Mouse (Mus musculus) cerebellum, adult 2 months (tissue): ENCODE data around the gene Fancd2. TPM values are rescaled to one million over a fixed set of nuclear protein-coding genes. Genes with fewer than 3 reads are reported as not detected.

Experiments used
- DNase-seq, 2 experiments: peaks; one replicate each; pipeline ENCODE4 v3.0.0; 2021
- H3K27ac ChIP-seq: fragments of 200-500 bp; 2 replicates; pipeline ENCODE4 v1.5.1; 2012; ENCODE audit warnings: low read length, control low read depth, inconsistent platforms; ENCODE audit not compliant: insufficient read depth
- H3K27me3 ChIP-seq: fragments of 200-500 bp; 2 replicates; pipeline ENCODE4 v1.6.1; 2012; ENCODE audit warnings: inconsistent platforms, mild to moderate bottlenecking, low read length, moderate library complexity; ENCODE audit not compliant: control insufficient read depth, insufficient read depth
- H3K4me1 ChIP-seq: fragments of 200-500 bp; 2 replicates; pipeline ENCODE4 v1.6.1; 2011; ENCODE audit warnings: low read length; ENCODE audit not compliant: control insufficient read depth, insufficient read depth
- H3K4me3 ChIP-seq: fragments of 200-500 bp; replicated peaks from 2 replicates; pipeline ENCODE3; 2011; ENCODE audit warnings: mild to moderate bottlenecking, low read depth, low read length, control low read depth; ENCODE audit not compliant: insufficient read depth
- CTCF ChIP-seq: fragments of 200-500 bp; IDR thresholded peaks from 2 replicates; pipeline ENCODE4 v1.5.1; 2011; ENCODE audit warnings: low read depth, mild to moderate bottlenecking, control low read depth, low read length, moderate library complexity, borderline replicate concordance; ENCODE audit not compliant: insufficient read depth
- POLR2A ChIP-seq: fragments of 200-500 bp; IDR thresholded peaks from 2 replicates; pipeline ENCODE4 v1.6.1; 2011; ENCODE audit warnings: low read length, control low read depth, borderline replicate concordance; ENCODE audit not compliant: insufficient read depth
- WGBS: fragments of 180-500 bp; shearing (Covaris S2); methylation state at CpG from one replicate; pipeline ENCODE4 v1.1.7; 2018; 5-methylcytosine and 5-hydroxymethylcytosine counted together
- polyA plus RNA-seq: library from polyadenylated mRNA; depleted of rRNA; stranded (reverse); fragments of >200 nt; gene quantifications from 2 replicates; pipeline ENCODE4 v1.2.3, GENCODE M21; 2012

The Fancd2 gene
- polyA plus RNA-seq, 1 experiment = 0.34 TPM

DNA sequence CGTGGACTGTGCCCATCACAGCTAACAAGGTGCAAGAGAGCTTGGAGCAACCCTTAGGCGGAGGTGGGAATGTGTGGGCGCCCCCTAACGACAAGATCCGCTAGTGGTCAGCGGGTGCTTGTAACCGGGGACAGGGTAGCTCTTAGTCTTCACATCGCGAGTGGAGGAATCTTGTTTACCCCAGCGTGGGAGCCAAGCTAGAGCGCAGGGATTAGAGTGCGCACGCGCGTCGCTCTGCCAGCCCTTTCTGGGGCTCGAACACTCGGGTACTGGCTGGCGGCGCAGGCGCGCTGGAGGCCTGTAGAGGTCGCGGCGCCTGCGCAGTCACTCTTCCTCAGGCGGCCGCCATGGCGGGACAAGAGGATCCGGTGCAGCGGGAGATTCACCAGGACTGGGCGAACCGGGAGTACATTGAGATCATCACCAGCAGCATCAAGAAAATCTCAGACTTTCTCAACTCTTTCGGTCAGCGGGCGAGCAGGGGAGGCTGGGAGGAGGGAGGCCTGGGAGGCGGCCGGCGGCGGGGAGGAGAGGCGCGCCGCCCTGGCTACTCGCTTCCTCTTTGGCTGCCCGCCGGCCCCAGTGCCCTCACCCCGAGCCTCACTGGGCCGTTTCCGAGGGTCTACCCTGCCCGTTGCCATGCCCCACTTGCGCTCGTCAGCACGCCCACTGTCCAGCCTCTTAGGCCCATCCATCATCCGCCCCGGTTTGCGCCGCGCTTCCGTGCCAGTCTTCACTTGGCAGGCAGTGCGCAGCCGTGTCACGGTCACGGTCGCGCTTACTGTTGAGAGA lies 73.1 kb downstream of the Fancd2 start, which contains the start of gene Brk1:
TSS of gene Brk1 (plus strand) at position 341 of the 792 bp plus-strand sequence.
- Histone ChIP-seq H3K27me3 (no peaks in the 10 kb centered on the region), H3K4me3 (peak within 1 kb of the TSS; percentile 79), H3K27ac (peak within 1 kb of the TSS; percentile 61), H3K4me1 (peaks cover 2% of the 10 kb centered on the region)
- DNase-seq = peak; percentile 92 to 93
- TF ChIP-seq CTCF (peak; percentile 57; the same call in 1 of the 2 replicates), POLR2A (peak; percentile 78)
- under 1% methylated on average over 62 of the region's 65 CpGs for WGBS

GRCm38 (mm10) chr6:113605224-113605545 lies 73.7 kb downstream of the Fancd2 start:
- no peaks in the 10 kb centered on the region for H3K27me3 ChIP-seq
- peak overlapping the region; percentile 61 for H3K27ac ChIP-seq
- peak overlapping the region; percentile 79 for H3K4me3 ChIP-seq
- no peak for TF ChIP-seq POLR2A
- no peak for TF ChIP-seq CTCF
- 2% methylated on average over 10 of the region's 10 CpGs for WGBS
- no peak for DNase-seq
- peaks cover 2% of the 10 kb centered on the region for H3K4me1 ChIP-seq

DNA sequence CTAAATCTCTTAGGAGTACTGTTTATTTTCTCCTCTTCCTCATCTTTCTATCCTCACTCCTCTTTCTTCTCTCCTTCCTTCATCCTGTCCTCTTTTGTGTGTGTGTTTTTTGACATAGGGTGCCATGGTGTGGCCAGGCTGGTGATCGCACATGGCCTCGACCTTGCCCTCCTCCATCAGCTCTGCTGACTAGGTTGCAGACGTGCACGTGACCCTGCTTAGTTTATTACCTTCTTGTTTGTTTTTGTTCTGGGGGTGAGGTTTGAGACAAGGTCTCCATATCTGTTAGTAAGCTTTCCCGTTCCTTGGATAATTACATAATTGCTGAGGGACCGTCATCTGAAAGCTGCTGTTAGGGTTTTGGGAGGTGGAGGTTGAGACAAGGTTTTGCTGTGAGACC lies 77.4 kb downstream of the Fancd2 start:
- no peak for DNase-seq
- Histone ChIP-seq H3K27me3 (no peaks in the 10 kb centered on the region), H3K27ac (no peak overlapping the region), H3K4me3 (no peak overlapping the region), H3K4me1 (peaks cover 2% of the 10 kb centered on the region)
- TF ChIP-seq POLR2A = no peak
- WGBS = 78% methylated on average over 6 of the region's 6 CpGs

- 81% methylated on average over 7 of the region's 7 CpGs for WGBS
- no peak overlapping the region for H3K27ac ChIP-seq
- peaks cover 2% of the 10 kb centered on the region for H3K4me1 ChIP-seq
- no peak for DNase-seq
- no peaks in the 10 kb centered on the region for H3K27me3 ChIP-seq
- TF ChIP-seq POLR2A = no peak
- TF ChIP-seq CTCF = no peak
- no peak overlapping the region for H3K4me3 ChIP-seq
Measured at GRCm38 (mm10) chr6:113609293-113609692, 77.8 kb downstream of the Fancd2 start.

- no peak for DNase-seq
- H3K27ac ChIP-seq = no peak overlapping the region
- H3K4me3 ChIP-seq = no peak overlapping the region
- H3K4me1 ChIP-seq = no peaks in the 10 kb centered on the region; the same call in 1 of the 2 replicates
- H3K27me3 ChIP-seq = no peaks in the 10 kb centered on the region
- 78% methylated on average over 8 of the region's 8 CpGs for WGBS
- TF ChIP-seq CTCF = no peak
- TF ChIP-seq POLR2A = no peak
Measured at GRCm38 (mm10) chr6:113612258-113612969, 80.9 kb downstream of the Fancd2 start.

- no peak overlapping the region for H3K4me3 ChIP-seq
- 94% methylated on average over 7 of the region's 7 CpGs for WGBS
- no peak for DNase-seq
- no peaks in the 10 kb centered on the region; the same call in 1 of the 2 replicates for H3K4me1 ChIP-seq
- no peak overlapping the region for H3K27ac ChIP-seq
- H3K27me3 ChIP-seq = no peaks in the 10 kb centered on the region
- TF ChIP-seq POLR2A (no peak), CTCF (no peak)
Measured at GRCm38 (mm10) chr6:113614152-113614551, 82.7 kb downstream of the Fancd2 start.

GRCm38 (mm10) chr6:113614997-113615396 lies 83.5 kb downstream of the Fancd2 start:
- TF ChIP-seq POLR2A (no peak), CTCF (no peak)
- Histone ChIP-seq H3K27ac (no peak overlapping the region), H3K4me3 (no peak overlapping the region), H3K4me1 (no peaks in the 10 kb centered on the region; the same call in 1 of the 2 replicates), H3K27me3 (no peaks in the 10 kb centered on the region)
- 94% methylated on average over 8 of the region's 8 CpGs for WGBS
- no peak for DNase-seq

- Histone ChIP-seq H3K4me3 (no peak overlapping the region), H3K4me1 (no peaks in the 10 kb centered on the region; the same call in 1 of the 2 replicates), H3K27me3 (no peaks in the 10 kb centered on the region), H3K27ac (no peak overlapping the region)
- no peak for DNase-seq
- TF ChIP-seq CTCF (no peak), POLR2A (no peak)
- WGBS = 95% methylated on average over 4 of the region's 4 CpGs
Measured at GRCm38 (mm10) chr6:113615489-113615888, 84.0 kb downstream of the Fancd2 start.

GRCm38 (mm10) chr6:113623386-113623785 lies 91.9 kb downstream of the Fancd2 start:
- H3K27ac ChIP-seq = no peak overlapping the region
- no peak for DNase-seq
- WGBS = 55% methylated on average over 5 of the region's 5 CpGs
- H3K27me3 ChIP-seq = no peaks in the 10 kb centered on the region
- H3K4me1 ChIP-seq = no peaks in the 10 kb centered on the region
- H3K4me3 ChIP-seq = peak overlapping the region; percentile 59
- TF ChIP-seq POLR2A (no peak), CTCF (no peak)
